Mouse (Mus musculus) small intestine, adult 10 weeks (tissue): Measurements from ENCODE around the gene Ttc41. TPM values are rescaled to one million over a fixed set of nuclear protein-coding genes. Genes with fewer than 3 reads are reported as not detected.

Experiments
- polyA plus RNA-seq: library from polyadenylated mRNA; stranded (reverse); fragments of 350-450 nt; fragmentation: Illumina TruSeq; extraction: RNeasy Lipid Tissue Mini Kit (QIAGEN cat#74804); gene quantifications from one replicate; pipeline ENCODE4 v1.2.3, GENCODE M21; 2014; ENCODE audit warnings: low replicate concordance

The Ttc41 gene
- polyA plus RNA-seq, result 1.7 TPM

DNA sequence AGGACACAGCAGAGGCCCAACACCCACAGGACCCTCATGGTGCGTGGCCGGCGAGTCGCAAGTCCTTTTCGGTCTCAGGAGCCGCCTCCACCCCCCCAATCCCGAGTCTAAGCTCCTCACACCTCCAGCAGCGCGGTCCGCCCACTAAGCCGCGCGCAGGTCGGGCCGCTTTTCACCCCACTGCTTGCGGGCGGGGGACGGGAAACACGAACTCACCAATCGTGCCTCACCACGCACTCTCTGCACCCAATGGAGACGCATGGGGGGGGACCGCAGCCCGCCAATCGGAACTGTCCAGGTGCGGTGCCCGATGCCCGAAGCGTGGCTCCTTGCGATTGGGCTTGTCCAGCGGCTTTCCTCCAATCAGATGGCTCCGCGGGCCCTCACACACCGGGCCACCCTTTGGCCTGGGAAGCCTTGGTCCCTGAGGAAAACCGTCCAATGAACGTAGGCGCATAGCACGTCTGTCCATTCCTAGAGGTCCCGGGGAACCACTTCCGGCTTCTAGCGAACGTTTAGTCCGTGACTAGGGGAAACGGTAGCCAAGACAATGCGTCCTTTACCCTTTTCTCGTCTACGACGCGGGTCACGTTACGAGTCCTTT lies at the start of gene Ttc41, which contains the start of gene Hsp90b1:
Gene Ttc41, plus strand, starts transcription at position 494 of the 604 bp plus-strand sequence.
Gene Hsp90b1, minus strand, starts transcription at position 192 of the 604 bp plus-strand sequence.

DNA sequence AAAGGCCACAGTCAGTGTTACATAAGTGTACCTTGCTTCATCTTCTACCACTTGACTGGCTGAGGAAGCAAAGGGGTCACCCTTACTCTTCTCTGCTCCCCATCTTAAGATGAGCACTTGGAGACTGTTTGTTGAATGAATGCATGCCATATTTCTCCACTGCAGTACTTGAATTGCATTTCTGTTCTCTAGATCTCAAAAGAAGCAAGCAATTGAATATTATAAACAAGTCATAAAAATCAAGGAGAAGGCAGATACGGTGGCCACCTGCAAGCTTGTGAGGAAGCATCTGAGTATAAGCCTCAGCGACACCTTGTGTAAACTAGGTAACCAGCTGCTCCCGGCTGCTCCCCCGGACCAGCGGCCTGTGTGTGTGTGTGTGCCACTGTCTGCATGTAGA lies 58.1 kb downstream of the Ttc41 start, which contains the start of gene Gm49358:
Gene Gm49358, plus strand, starts transcription at position 301 of the 400 bp plus-strand sequence.

DNA sequence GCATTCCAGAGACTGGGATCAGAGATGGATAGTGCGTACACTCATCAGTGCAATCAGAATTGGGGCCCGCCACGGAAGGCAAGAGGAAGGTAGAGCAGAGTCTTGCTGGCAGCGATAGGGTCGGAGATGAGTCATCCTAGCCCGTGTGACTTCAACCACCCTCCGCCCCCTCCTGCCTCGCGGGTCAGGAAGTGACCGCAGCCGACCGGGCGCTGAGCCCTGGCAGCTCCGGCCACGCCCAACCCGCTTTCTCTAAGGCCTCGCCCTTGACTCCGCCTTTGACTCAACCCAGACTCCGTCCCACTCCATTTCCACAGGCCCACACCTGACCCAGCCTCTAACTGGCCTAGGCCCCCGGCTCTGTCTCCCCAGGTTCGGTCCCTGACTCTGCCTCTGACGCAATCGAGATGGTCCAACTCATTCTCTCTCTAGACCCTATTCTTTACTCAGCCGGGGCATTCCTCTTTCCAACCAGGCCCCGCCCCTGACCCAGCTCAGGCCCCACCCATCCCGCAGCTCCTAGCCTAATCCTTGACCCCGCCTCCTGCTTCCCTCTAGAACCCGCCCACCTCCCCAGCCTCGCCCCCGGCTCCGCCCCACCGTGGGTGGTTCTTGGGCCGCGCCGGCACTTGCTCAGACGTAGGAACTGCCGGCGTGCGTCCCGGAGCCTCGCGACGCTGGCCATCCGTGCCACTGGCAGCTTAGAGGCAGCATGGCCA lies 72.9 kb downstream of the Ttc41 start, which contains the start of gene Nt5dc3:
Gene Nt5dc3, plus strand, starts transcription at position 608 of the 719 bp plus-strand sequence.

Other genes starting within 250 kb of the Ttc41 start
- gene Syn3, start 206.9 kb upstream of the Ttc41 start, polyA plus RNA-seq, result not detected
- gene Hsp90b1, start 302 bp upstream of the Ttc41 start, polyA plus RNA-seq, result 1,123 TPM
- 0.41 TPM for gene Gm49358, start 58.2 kb downstream of the Ttc41 start, polyA plus RNA-seq
- 0.67 TPM for gene Nt5dc3, start 73.2 kb downstream of the Ttc41 start, polyA plus RNA-seq